Mouse (Mus musculus) thymus, adult 2 months (tissue): ENCODE results near the gene Adtrp. TPM values are rescaled to one million over a fixed set of nuclear protein-coding genes. Genes with fewer than 3 reads are reported as not detected.
A peak's percentile ranks its signal among the peaks of the same experiment; 100 is the strongest.

Experiments
- DNase-seq: peaks from one replicate; pipeline ENCODE4 v3.0.0; 2021
- H3K27ac ChIP-seq: fragments of 200-500 bp; 2 replicates; pipeline ENCODE4 v1.5.1; 2012; ENCODE audit warnings: low read length, control low read depth; ENCODE audit not compliant: control insufficient read depth, insufficient read depth
- H3K27me3 ChIP-seq: fragments of 200-500 bp; 2 replicates; pipeline ENCODE4 v1.6.1; 2012; ENCODE audit warnings: mild to moderate bottlenecking, low read length, moderate library complexity, mixed read lengths; ENCODE audit not compliant: control insufficient read depth, insufficient read depth
- H3K36me3 ChIP-seq: fragments of 200-500 bp; 2 replicates; pipeline ENCODE4 v1.6.1; 2012; ENCODE audit warnings: mild to moderate bottlenecking, low read length, moderate library complexity; ENCODE audit not compliant: control insufficient read depth, insufficient read depth
- H3K4me1 ChIP-seq: fragments of 200-500 bp; replicated peaks from 2 replicates; pipeline ENCODE4 v1.6.1; 2012; ENCODE audit warnings: low read length; ENCODE audit not compliant: control insufficient read depth, insufficient read depth
- H3K4me3 ChIP-seq: fragments of 200-500 bp; 2 replicates; pipeline ENCODE4 v1.5.1; 2012; ENCODE audit warnings: mild to moderate bottlenecking, low read length, control low read depth, moderate library complexity; ENCODE audit not compliant: control insufficient read depth, insufficient read depth
- CTCF ChIP-seq: fragments of 200-500 bp; IDR thresholded peaks from 2 replicates; pipeline ENCODE4 v1.5.1; 2012; ENCODE audit warnings: mild to moderate bottlenecking, control low read depth, low read length, moderate library complexity, borderline replicate concordance; ENCODE audit not compliant: control insufficient read depth, poor library complexity, insufficient read depth; ENCODE audit errors: extremely low read depth
- POLR2A ChIP-seq: fragments of 200-500 bp; IDR thresholded peaks from 2 replicates; pipeline ENCODE4 v1.6.1; 2012; ENCODE audit warnings: mild to moderate bottlenecking, low read length, control low read depth, moderate library complexity; ENCODE audit not compliant: control insufficient read depth, poor library complexity, insufficient read depth; ENCODE audit errors: extremely low read depth
- WGBS: fragments of 180-500 bp; shearing (Covaris S2); methylation state at CpG from one replicate; pipeline ENCODE4 v1.1.7; 2018; 5-methylcytosine and 5-hydroxymethylcytosine counted together
- polyA plus RNA-seq: library from polyadenylated mRNA; depleted of rRNA; stranded (reverse); fragments of >200 nt; gene quantifications from 2 replicates; pipeline ENCODE4 v1.2.3, GENCODE M21; 2012

Gene Adtrp
- polyA plus RNA-seq, 1 experiment, result 4.4 TPM

GRCm38 (mm10) chr13:41833614-41834139 is 13.8 kb downstream of the Adtrp start:
- 97% methylated on average over 8 of the region's 8 CpGs for WGBS
- Histone ChIP-seq H3K4me3 (no peak overlapping the region), H3K4me1 (no peaks in the 10 kb centered on the region), H3K27me3 (no peaks in the 10 kb centered on the region), H3K36me3 (no peaks in the 10 kb centered on the region), H3K27ac (no peak overlapping the region)
- no peak for TF ChIP-seq POLR2A
- TF ChIP-seq CTCF, result no peak
- no peak for DNase-seq

- WGBS, result 95% methylated on average over 8 of the region's 8 CpGs
- TF ChIP-seq POLR2A (no peak), CTCF (no peak)
- peaks cover 6% of the 10 kb centered on the region for H3K4me1 ChIP-seq
- H3K36me3 ChIP-seq, result no peaks in the 10 kb centered on the region
- H3K27ac ChIP-seq, result no peak overlapping the region
- DNase-seq, result no peak
- no peak overlapping the region for H3K4me3 ChIP-seq
- H3K27me3 ChIP-seq, result no peaks in the 10 kb centered on the region
These were observed 19.2 kb downstream of the Adtrp start for GRCm38 (mm10) chr13:41828296-41828754.

GRCm38 (mm10) chr13:41827581-41827980 is 19.9 kb downstream of the Adtrp start:
- Histone ChIP-seq H3K27ac (no peak overlapping the region), H3K27me3 (no peaks in the 10 kb centered on the region), H3K4me3 (no peak overlapping the region), H3K4me1 (peaks cover 6% of the 10 kb centered on the region), H3K36me3 (no peaks in the 10 kb centered on the region)
- TF ChIP-seq POLR2A (no peak), CTCF (no peak)
- 95% methylated on average over 5 of the region's 5 CpGs for WGBS
- DNase-seq, result no peak

GRCm38 (mm10) chr13:41825379-41825966 is 22.0 kb downstream of the Adtrp start:
- no peak overlapping the region; the same call in 1 of the 2 replicates for H3K27ac ChIP-seq
- H3K27me3 ChIP-seq, result no peaks in the 10 kb centered on the region
- TF ChIP-seq POLR2A, result no peak
- TF ChIP-seq CTCF, result no peak
- peaks cover 6% of the 10 kb centered on the region for H3K4me1 ChIP-seq
- peak; percentile 45 for DNase-seq
- WGBS, result 15% methylated on average over 11 of the region's 11 CpGs
- no peak overlapping the region for H3K4me3 ChIP-seq
- H3K36me3 ChIP-seq, result no peaks in the 10 kb centered on the region

GRCm38 (mm10) chr13:41823077-41823476 is 24.4 kb downstream of the Adtrp start:
- Histone ChIP-seq H3K4me3 (no peak overlapping the region), H3K27me3 (no peaks in the 10 kb centered on the region), H3K4me1 (peaks cover 6% of the 10 kb centered on the region), H3K27ac (no peak overlapping the region), H3K36me3 (no peaks in the 10 kb centered on the region)
- TF ChIP-seq POLR2A, result no peak
- TF ChIP-seq CTCF, result no peak
- 86% methylated on average over 3 of the region's 3 CpGs for WGBS
- DNase-seq, result no peak

GRCm38 (mm10) chr13:41822617-41823016 is 24.9 kb downstream of the Adtrp start:
- Histone ChIP-seq H3K36me3 (no peaks in the 10 kb centered on the region), H3K4me3 (no peak overlapping the region), H3K27me3 (no peaks in the 10 kb centered on the region), H3K27ac (no peak overlapping the region), H3K4me1 (peaks cover 6% of the 10 kb centered on the region)
- TF ChIP-seq POLR2A, result no peak
- TF ChIP-seq CTCF, result no peak
- DNase-seq, result no peak
- WGBS, result 77% methylated on average over 2 of the region's 2 CpGs
